Mouse (Mus musculus) hindbrain, embryonic 16.5 days (tissue): ENCODE results near the gene Trim26. TPM values are rescaled to one million over a fixed set of nuclear protein-coding genes. Genes with fewer than 3 reads are reported as not detected.

Source experiments
- ATAC-seq: fragments of 200-750 bp; cut with Nextera tagmentation; 2 replicates; pipeline ENCODE4 v1.8.0; 2017; ENCODE audit warnings: moderate TSS enrichment, moderate library complexity
- H3K27ac ChIP-seq: fragments of 300-500 bp; sonication (generic); 2 replicates; pipeline ENCODE4 v1.5.1; 2014; ENCODE audit warnings: low read depth, mild to moderate bottlenecking, control low read depth, low read length, moderate library complexity
- H3K27me3 ChIP-seq: fragments of 300-500 bp; sonication (generic); replicated peaks from 2 replicates; pipeline ENCODE4 v1.6.1; 2014; ENCODE audit warnings: low read length; ENCODE audit not compliant: control insufficient read depth, insufficient read depth
- H3K36me3 ChIP-seq: fragments of 300-500 bp; sonication (generic); 2 replicates; pipeline ENCODE4 v1.6.1; 2014; ENCODE audit warnings: mild to moderate bottlenecking, low read length, moderate library complexity, mixed read lengths; ENCODE audit not compliant: control insufficient read depth, insufficient read depth
- H3K4me1 ChIP-seq: fragments of 300-500 bp; sonication (generic); 2 replicates; pipeline ENCODE4 v1.6.1; 2014; ENCODE audit warnings: low read depth, low read length; ENCODE audit not compliant: control insufficient read depth, insufficient read depth
- H3K4me2 ChIP-seq: fragments of 300-500 bp; sonication (generic); 2 replicates; pipeline ENCODE4 v1.6.1; 2014; ENCODE audit warnings: mild to moderate bottlenecking, low read length, control low read depth, moderate library complexity
- H3K4me3 ChIP-seq: fragments of 300-500 bp; sonication (generic); 2 replicates; pipeline ENCODE4 v1.5.1; 2014; ENCODE audit warnings: mild to moderate bottlenecking, low read length, control low read depth, moderate library complexity
- H3K9ac ChIP-seq: fragments of 300-500 bp; sonication (generic); 2 replicates; pipeline ENCODE4 v1.6.1; 2014; ENCODE audit warnings: low read depth, mild to moderate bottlenecking, control low read depth, low read length, moderate library complexity
- H3K9me3 ChIP-seq: fragments of 300-500 bp; sonication (generic); 2 replicates; pipeline ENCODE4 v1.6.1; 2014; ENCODE audit warnings: mild to moderate bottlenecking, low read length, moderate library complexity; ENCODE audit not compliant: control insufficient read depth
- WGBS: fragments of 180-500 bp; shearing (Covaris S2); extraction: QIAGEN DNeasy Blood & Tissue Kit; methylation state at CpG from one replicate; pipeline ENCODE4 v1.1.7; 2014; 5-methylcytosine and 5-hydroxymethylcytosine counted together
- polyA plus RNA-seq: library from polyadenylated mRNA; unstranded; fragments of >200 nt; fragmentation: Nextera tagmentation; extraction: Ambion mirVana; gene quantifications from 2 replicates; pipeline ENCODE4 v1.2.1, GENCODE M21; 2015

Trim26 gene
- polyA plus RNA-seq, 1 experiment from 2014 or later = 49.5 TPM

- H3K4me1 ChIP-seq = no peaks in the 10 kb centered on the region; the same call in 1 of the 2 replicates
- no peak overlapping the region for H3K27ac ChIP-seq
- H3K36me3 ChIP-seq = 0 out of 2 replicates have a peak, but pooled peaks cover 5% of the 10 kb centered on the region
- no peaks in the 10 kb centered on the region for H3K9me3 ChIP-seq
- H3K4me2 ChIP-seq = no peak overlapping the region
- no peak overlapping the region for H3K9ac ChIP-seq
- H3K27me3 ChIP-seq = no peaks in the 10 kb centered on the region
- ATAC-seq = no peak
- no peak overlapping the region for H3K4me3 ChIP-seq
These were observed 7.4 kb downstream of the Trim26 start for GRCm38 (mm10) chr17:36844286-36844719.

- Histone ChIP-seq H3K4me2 (no peak overlapping the region), H3K9ac (no peak overlapping the region), H3K4me3 (no peak overlapping the region), H3K27me3 (no peaks in the 10 kb centered on the region), H3K9me3 (no peaks in the 10 kb centered on the region), H3K27ac (no peak overlapping the region), H3K36me3 (0 out of 2 replicates have a peak, but pooled peaks cover 5% of the 10 kb centered on the region), H3K4me1 (no peaks in the 10 kb centered on the region)
- WGBS = 67% methylated on average over 1 of the region's 1 CpGs
- no peak for ATAC-seq
These were observed 7.8 kb downstream of the Trim26 start for GRCm38 (mm10) chr17:36844725-36845124.

- no peak overlapping the region for H3K9ac ChIP-seq
- 85% methylated on average over 5 of the region's 5 CpGs for WGBS
- ATAC-seq = no peak
- no peak overlapping the region for H3K4me3 ChIP-seq
- H3K27ac ChIP-seq = no peak overlapping the region
- H3K36me3 ChIP-seq = peaks cover 27% of the 10 kb centered on the region
- no peaks in the 10 kb centered on the region for H3K27me3 ChIP-seq
- no peaks in the 10 kb centered on the region for H3K4me1 ChIP-seq
- H3K9me3 ChIP-seq = no peaks in the 10 kb centered on the region
- no peak overlapping the region for H3K4me2 ChIP-seq
These were observed 12.0 kb downstream of the Trim26 start for GRCm38 (mm10) chr17:36848911-36849310.

GRCm38 (mm10) chr17:36849992-36850391, 13.1 kb downstream of the Trim26 start:
- no peaks in the 10 kb centered on the region for H3K9me3 ChIP-seq
- H3K4me2 ChIP-seq = no peak overlapping the region
- no peak overlapping the region for H3K9ac ChIP-seq
- no peaks in the 10 kb centered on the region for H3K4me1 ChIP-seq
- peaks cover 36% of the 10 kb centered on the region for H3K36me3 ChIP-seq
- no peak for ATAC-seq
- H3K27me3 ChIP-seq = no peaks in the 10 kb centered on the region
- no peak overlapping the region for H3K4me3 ChIP-seq
- 89% methylated on average over 2 of the region's 2 CpGs for whole genome bisulfite sequencing
- H3K27ac ChIP-seq = no peak overlapping the region

GRCm38 (mm10) chr17:36851200-36851599, 14.3 kb downstream of the Trim26 start:
- no peak overlapping the region for H3K27ac ChIP-seq
- no peak overlapping the region for H3K4me2 ChIP-seq
- 86% methylated on average over 5 of the region's 5 CpGs for WGBS
- H3K36me3 ChIP-seq = peaks cover 36% of the 10 kb centered on the region
- H3K9me3 ChIP-seq = no peaks in the 10 kb centered on the region
- no peaks in the 10 kb centered on the region for H3K27me3 ChIP-seq
- H3K4me1 ChIP-seq = no peaks in the 10 kb centered on the region
- no peak for ATAC-seq
- no peak overlapping the region for H3K4me3 ChIP-seq
- no peak overlapping the region for H3K9ac ChIP-seq

- H3K9ac ChIP-seq = no peak overlapping the region
- H3K36me3 ChIP-seq = peaks cover 39% of the 10 kb centered on the region
- H3K4me3 ChIP-seq = no peak overlapping the region
- H3K27me3 ChIP-seq = no peaks in the 10 kb centered on the region
- no peak for ATAC-seq
- H3K9me3 ChIP-seq = no peaks in the 10 kb centered on the region
- no peak overlapping the region for H3K27ac ChIP-seq
- no peak overlapping the region for H3K4me2 ChIP-seq
- no peaks in the 10 kb centered on the region for H3K4me1 ChIP-seq
- 97% methylated on average over 5 of the region's 5 CpGs for WGBS
These were observed 14.7 kb downstream of the Trim26 start for GRCm38 (mm10) chr17:36851627-36852026.

- Histone ChIP-seq H3K4me3 (no peak overlapping the region), H3K9me3 (no peaks in the 10 kb centered on the region), H3K36me3 (peaks cover 59% of the 10 kb centered on the region), H3K9ac (no peak overlapping the region), H3K27ac (no peak overlapping the region), H3K27me3 (no peaks in the 10 kb centered on the region), H3K4me1 (no peaks in the 10 kb centered on the region), H3K4me2 (no peak overlapping the region)
- 97% methylated on average over 3 of the region's 3 CpGs for WGBS
- no peak for ATAC-seq
These were observed 18.6 kb downstream of the Trim26 start for GRCm38 (mm10) chr17:36855484-36855883.

GRCm38 (mm10) chr17:36856236-36856635, 19.3 kb downstream of the Trim26 start:
- H3K36me3 ChIP-seq = peaks cover 53% of the 10 kb centered on the region
- H3K27ac ChIP-seq = no peak overlapping the region
- H3K9me3 ChIP-seq = no peaks in the 10 kb centered on the region
- no peak overlapping the region for H3K4me3 ChIP-seq
- H3K4me1 ChIP-seq = no peaks in the 10 kb centered on the region
- no peak for ATAC-seq
- no peak overlapping the region for H3K9ac ChIP-seq
- H3K4me2 ChIP-seq = no peak overlapping the region
- WGBS = 96% methylated on average over 4 of the region's 4 CpGs
- no peaks in the 10 kb centered on the region for H3K27me3 ChIP-seq

- H3K4me3 ChIP-seq = no peak overlapping the region
- no peak overlapping the region for H3K4me2 ChIP-seq
- H3K36me3 ChIP-seq = peaks cover 41% of the 10 kb centered on the region
- H3K9me3 ChIP-seq = no peaks in the 10 kb centered on the region
- no peaks in the 10 kb centered on the region for H3K27me3 ChIP-seq
- no peak overlapping the region for H3K27ac ChIP-seq
- no peaks in the 10 kb centered on the region for H3K4me1 ChIP-seq
- WGBS = 100% methylated on average over 3 of the region's 3 CpGs
- no peak overlapping the region for H3K9ac ChIP-seq
- ATAC-seq = no peak
These were observed 21.2 kb downstream of the Trim26 start for GRCm38 (mm10) chr17:36858181-36858580.

- Histone ChIP-seq H3K4me2 (no peak overlapping the region), H3K27ac (no peak overlapping the region), H3K4me3 (no peak overlapping the region), H3K9me3 (no peaks in the 10 kb centered on the region), H3K9ac (no peak overlapping the region), H3K27me3 (no peaks in the 10 kb centered on the region; the same call in 1 of the 2 replicates), H3K4me1 (peaks cover 1% of the 10 kb centered on the region; the same call in 1 of the 2 replicates), H3K36me3 (peaks cover 20% of the 10 kb centered on the region)
- no peak for ATAC-seq
- WGBS = 72% methylated on average over 2 of the region's 2 CpGs
These were observed 24.7 kb downstream of the Trim26 start for GRCm38 (mm10) chr17:36861680-36862079.
